12 mouse cellular contexts compared by ENCODE assay signal in the genomic region with DNA sequence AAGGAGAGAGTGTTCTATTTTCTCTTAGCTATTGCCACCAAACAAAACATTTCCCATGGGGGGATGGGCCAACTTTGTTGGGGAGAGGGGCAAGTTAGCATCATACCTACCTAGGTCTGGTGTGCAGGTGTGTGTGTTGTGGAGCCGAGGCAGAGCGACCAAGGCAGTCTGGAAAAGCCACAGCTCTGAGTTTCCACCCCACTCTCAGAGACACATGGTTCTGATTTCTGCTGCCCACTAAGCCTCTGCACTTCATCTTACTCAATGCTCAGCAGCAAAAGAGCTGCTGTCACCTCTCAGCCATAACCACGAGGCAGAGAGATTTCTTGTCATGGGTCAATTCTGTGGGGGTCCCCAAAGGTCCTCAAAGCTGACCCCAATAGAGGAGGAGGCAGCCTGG. TPM values are rescaled to one million over a fixed set of nuclear protein-coding genes. Genes with fewer than 3 reads are reported as not detected.
A peak's percentile ranks its signal among the peaks of the same experiment; 100 is the strongest.
DNase-seq lines count a peak whose midpoint lies in the region; ATAC-seq and TF ChIP-seq lines count a peak whose summit lies in the region.
"Had no signal": no experiment of that assay in that cellular context is flagged by ENCODE, and none has a peak within 500 bp of the region (broad histone marks: within the 10 kb centered on the region; RNA-seq: fewer than 3 reads in every experiment).

No protein-coding gene starts in this region.

- no peaks in the 10 kb centered on the region for H3K9me3 ChIP-seq in lung, embryonic 16.5 days (ENCODE audit: control insufficient read depth, low read length)
- no peaks in the 10 kb centered on the region for H3K9me3 ChIP-seq in limb, embryonic 15.5 days

- intact Hi-C loops in gastrocnemius, postnatal 36 days (cut with DNase I), result no loop called here

- no peaks in the 10 kb centered on the region for H3K36me3 ChIP-seq in lung, embryonic 16.5 days (ENCODE audit: control insufficient read depth, insufficient read depth, low read length)
- no peaks in the 10 kb centered on the region for H3K36me3 ChIP-seq in limb, embryonic 15.5 days
- H3K36me3 ChIP-seq: G1E had no signal

- no peak overlapping the region for H3K4me3 ChIP-seq in lung, embryonic 16.5 days (ENCODE audit: low read length)
- no peak overlapping the region for H3K4me3 ChIP-seq in lung, adult 2 months (replicated peaks; ENCODE audit: extremely low read depth, low read depth, low read length)
- no peak overlapping the region for H3K4me3 ChIP-seq in limb, embryonic 15.5 days
- H3K4me3 ChIP-seq in olfactory bulb, adult 2 months (ENCODE audit: insufficient read depth, low read depth, low read length), result no peak overlapping the region

- no peaks in the 10 kb centered on the region; the same call in 1 of the 2 replicates for H3K27me3 ChIP-seq in lung, embryonic 16.5 days (ENCODE audit: control insufficient read depth, insufficient read depth, low read depth, low read length)
- H3K27me3 ChIP-seq in limb, embryonic 15.5 days, result peaks cover 14% of the 10 kb centered on the region

- peak; percentile 7 for DNase-seq in cerebellum, adult 9-11 months
- DNase-seq in cerebellum, adult 8-10 months, result no peak
- DNase-seq in lung, adult 2 months, result no peak
- no peak for DNase-seq in gastrocnemius, postnatal 36 days
- DNase-seq: heart, postnatal 36 days had no signal

- H3K4me2 ChIP-seq in lung, embryonic 16.5 days (ENCODE audit: low read depth, low read length), result no peak overlapping the region
- no peak overlapping the region for H3K4me2 ChIP-seq in limb, embryonic 15.5 days

- H3K4me1 ChIP-seq in lung, embryonic 16.5 days (replicated peaks; ENCODE audit: control insufficient read depth, insufficient read depth, low read length), result peaks cover 14% of the 10 kb centered on the region
- no peaks in the 10 kb centered on the region; the same call in 1 of the 2 replicates for H3K4me1 ChIP-seq in lung, adult 2 months (ENCODE audit: control insufficient read depth, insufficient read depth, low read length)
- H3K4me1 ChIP-seq in limb, embryonic 15.5 days, result peaks cover 22% of the 10 kb centered on the region
- H3K4me1 ChIP-seq in olfactory bulb, adult 2 months (ENCODE audit: control insufficient read depth, insufficient read depth, low read length), result peaks cover 14% of the 10 kb centered on the region

- no peak for TF ChIP-seq CTCF in lung, adult 2 months (IDR thresholded peaks at IDR 0.05; ENCODE audit: insufficient read depth, low read length)
- no peak for TF ChIP-seq CTCF in olfactory bulb, adult 2 months (IDR thresholded peaks at IDR 0.05; ENCODE audit: insufficient read depth, low read depth, low read length)

- no peak overlapping the region for H3K9ac ChIP-seq in lung, embryonic 16.5 days (ENCODE audit: low read length)
- no peak overlapping the region for H3K9ac ChIP-seq in limb, embryonic 15.5 days

- TF ChIP-seq POLR2A in lung, adult 2 months (IDR thresholded peaks at IDR 0.05; ENCODE audit: borderline replicate concordance, extremely low read depth, low read depth, low read length), result no peak
- TF ChIP-seq POLR2A in olfactory bulb, adult 2 months (IDR thresholded peaks at IDR 0.05; ENCODE audit: insufficient read depth, low read depth, low read length), result no peak

- peak; percentile 27; the same call in 1 of the 2 replicates for ATAC-seq in lung, embryonic 16.5 days (ENCODE audit: low read depth)
- ATAC-seq in limb, embryonic 15.5 days (ENCODE audit: insufficient number of reproducible peaks, low FRiP score, low TSS enrichment, low read depth), result no peak
- no peak for ATAC-seq in monocyte, adult 5-6 weeks (replicated peaks; ENCODE audit: insufficient number of reproducible peaks, low FRiP score, low TSS enrichment, poor library complexity, severe bottlenecking)

- WGBS in lung, embryonic 16.5 days, result 61% methylated on average over 3 of the region's 3 CpGs
- WGBS in lung, adult 2 months, result 67% methylated on average over 3 of the region's 3 CpGs
- 35% methylated on average over 3 of the region's 3 CpGs for WGBS in limb, embryonic 15.5 days
- 38% methylated on average over 3 of the region's 3 CpGs for WGBS in olfactory bulb, adult 2 months

- H3K27ac ChIP-seq in lung, embryonic 16.5 days (ENCODE audit: low read length), result no peak overlapping the region
- H3K27ac ChIP-seq in limb, embryonic 15.5 days, result peak overlapping the region; percentile 7; the same call in 1 of the 2 replicates
- peak overlapping the region; percentile 34; the same call in 1 of the 2 replicates for H3K27ac ChIP-seq in olfactory bulb, adult 2 months (ENCODE audit: insufficient read depth, low read depth, low read length)

RNA-seq across cellular contexts. Expression of a gene that starts 28.8 kb away (rescaled TPM):
- not detected in 2 replicates for polyA plus RNA-seq in lung, embryonic 16.5 days (2015; fragmentation: Nextera tagmentation; extraction: Ambion mirVana)
- 0.02 TPM in 1 of 2 replicates, not detected in the other for polyA plus RNA-seq in lung, adult 2 months (2012; rRNA removed)
- polyA plus RNA-seq in limb, embryonic 15.5 days (2015; fragmentation: Nextera tagmentation; extraction: Ambion mirVana), result 0.12 and 0.27 TPM in 2 replicates
- not detected in 2 replicates for polyA plus RNA-seq in olfactory bulb, adult 2 months (2012; ENCODE audit: insufficient read depth, insufficient read length, low replicate concordance, missing spikeins)
- total RNA-seq in monocyte, adult 5-6 weeks (2017), result 0.38 to 1.2 TPM in 2 of 3 replicates, not detected in the other
- total RNA-seq in gastrocnemius, postnatal 36 days (2021), result not detected
- total RNA-seq: adrenal gland, adult 18-20 months; gastrocnemius, adult 8-10 months; heart, postnatal 36 days had no signal
- polyA plus RNA-seq: G1E had no signal
